Mouse (Mus musculus): ENCODE results near the gene Col27a1. TPM values are rescaled to one million over a fixed set of nuclear protein-coding genes. Genes with fewer than 3 reads are reported as not detected.

Col27a1 gene
- total RNA-seq, 2 experiments from 2014 or later: 1.9 to 2.6 TPM

- intact Hi-C loops (cut with DNase I; ENCODE audit: low total_unique reads): no loop called here
- peak; percentile 78 for DNase-seq
Measured at GRCm38 (mm10) chr4:63221096-63221958, 7.5 kb downstream of the Col27a1 start.

DNA sequence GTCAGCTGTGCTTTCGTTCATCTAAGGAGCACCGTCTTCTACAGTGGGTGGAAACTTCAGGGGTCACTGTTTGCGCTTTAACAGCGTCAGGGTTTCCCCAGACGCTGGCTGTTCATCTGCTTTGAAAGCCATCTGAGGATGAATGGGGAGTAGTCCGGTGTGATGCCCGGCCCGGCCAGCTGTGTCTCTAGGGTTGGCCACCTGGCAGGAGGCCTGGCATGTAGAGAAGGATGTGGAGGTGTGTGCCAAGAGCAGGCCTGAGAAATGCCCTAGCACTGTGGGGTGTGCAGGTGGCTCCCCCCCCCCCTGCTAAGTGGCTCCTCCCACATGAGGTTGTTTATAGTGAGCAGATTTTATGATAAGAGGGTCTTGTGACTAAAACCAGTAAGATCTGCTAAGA, 8.4 kb downstream of the Col27a1 start:
- DNase-seq: no peak
- intact Hi-C loops (cut with DNase I; ENCODE audit: low total_unique reads): no loop called here

DNA sequence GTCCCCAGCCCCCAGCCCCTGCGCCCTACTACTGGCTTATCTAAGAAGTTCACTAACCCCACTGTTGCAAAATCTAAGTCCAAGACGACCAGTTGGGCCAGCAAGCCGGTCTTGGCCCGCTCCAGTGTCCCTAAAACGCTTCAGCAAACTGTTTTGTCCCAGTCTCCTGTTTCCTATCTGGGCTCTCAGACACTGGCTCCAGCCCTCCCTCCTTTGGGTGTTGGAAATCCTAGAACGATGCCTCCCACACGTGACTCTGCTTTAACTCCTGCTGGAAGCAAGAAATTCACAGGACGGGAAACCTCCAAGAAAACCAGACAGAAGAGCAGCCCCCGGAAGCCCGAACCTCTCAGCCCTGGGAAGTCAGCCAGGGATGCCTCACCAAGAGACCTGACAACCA, 11.6 kb downstream of the Col27a1 start:
- intact Hi-C loops (cut with DNase I; ENCODE audit: low total_unique reads): no loop called here
- DNase-seq: no peak

DNA sequence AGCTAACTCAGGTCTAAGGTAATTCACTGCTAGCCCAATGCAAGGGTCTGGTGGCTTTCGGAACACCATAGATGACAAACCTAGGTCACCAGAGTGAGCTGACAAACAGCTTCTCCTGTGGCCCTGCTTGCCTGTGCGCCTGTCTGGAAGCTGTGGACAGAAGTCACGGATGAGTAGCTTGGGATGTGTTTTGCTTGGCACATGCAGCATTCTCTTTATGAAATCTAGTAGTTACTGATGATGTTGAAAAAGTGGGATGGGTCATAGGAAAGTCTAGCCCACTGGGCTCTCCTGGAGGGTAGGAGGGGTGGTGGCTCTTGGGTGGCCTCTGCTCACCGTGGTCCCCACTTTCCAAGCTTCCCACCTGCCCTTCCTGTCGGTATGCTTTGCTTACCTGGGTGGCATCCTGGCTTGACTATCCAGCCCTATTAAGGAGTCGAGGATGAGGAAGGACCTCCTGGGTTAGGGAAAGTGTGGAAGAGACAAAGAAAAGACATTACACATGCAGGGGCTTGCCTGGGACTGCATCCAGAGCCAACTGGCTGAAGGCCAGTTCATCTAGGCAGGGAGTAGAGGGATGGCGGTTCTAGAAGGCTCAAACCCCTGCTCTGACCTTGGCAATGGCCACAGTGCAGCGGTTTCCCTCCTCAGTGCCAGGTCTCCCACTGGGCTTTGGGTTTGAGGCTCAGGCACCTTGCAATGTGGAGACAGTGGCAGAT, 12.5 kb downstream of the Col27a1 start:
- no peak for DNase-seq
- intact Hi-C loops (cut with DNase I; ENCODE audit: low total_unique reads): no loop called here

GRCm38 (mm10) chr4:63226883-63227235, 13.1 kb downstream of the Col27a1 start:
- intact Hi-C loops (cut with DNase I; ENCODE audit: low total_unique reads): no loop called here
- no peak for DNase-seq

DNA sequence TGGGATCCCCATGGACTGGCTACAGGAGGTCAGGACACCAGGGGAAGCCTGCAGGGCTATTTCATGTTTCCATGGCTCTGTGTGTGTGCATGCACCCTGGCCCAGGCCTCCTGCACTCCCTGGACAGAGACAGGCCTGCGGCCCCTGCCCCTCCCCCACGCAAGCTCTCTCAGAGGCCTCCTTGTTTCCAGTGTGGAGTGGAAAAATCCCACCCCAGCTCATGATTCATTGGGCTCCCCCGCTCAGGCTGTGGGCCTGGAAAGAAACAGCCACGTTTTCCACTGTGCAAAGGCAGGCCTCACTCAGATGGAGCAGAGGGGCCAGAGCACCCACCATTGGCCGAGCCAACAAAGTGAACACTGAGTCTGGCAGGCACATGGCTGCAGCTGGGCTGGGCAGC, 15.1 kb downstream of the Col27a1 start:
- DNase-seq: no peak
- intact Hi-C loops (cut with DNase I; ENCODE audit: low total_unique reads): no loop called here

GRCm38 (mm10) chr4:63229991-63230581, 16.3 kb downstream of the Col27a1 start:
- intact Hi-C loops (cut with DNase I; ENCODE audit: low total_unique reads): no loop called here
- DNase-seq: no peak

- intact Hi-C loops (cut with DNase I; ENCODE audit: low total_unique reads): no loop called here
- DNase-seq: no peak
Measured at GRCm38 (mm10) chr4:63231121-63231520, 17.3 kb downstream of the Col27a1 start.

- intact Hi-C loops (cut with DNase I; ENCODE audit: low total_unique reads): no loop called here
- no peak for DNase-seq
Measured at GRCm38 (mm10) chr4:63232542-63233020, 18.8 kb downstream of the Col27a1 start.

GRCm38 (mm10) chr4:63233557-63234452, 20.0 kb downstream of the Col27a1 start:
- intact Hi-C loops (cut with DNase I; ENCODE audit: low total_unique reads): no loop called here
- peak; percentile 59 for DNase-seq

DNA sequence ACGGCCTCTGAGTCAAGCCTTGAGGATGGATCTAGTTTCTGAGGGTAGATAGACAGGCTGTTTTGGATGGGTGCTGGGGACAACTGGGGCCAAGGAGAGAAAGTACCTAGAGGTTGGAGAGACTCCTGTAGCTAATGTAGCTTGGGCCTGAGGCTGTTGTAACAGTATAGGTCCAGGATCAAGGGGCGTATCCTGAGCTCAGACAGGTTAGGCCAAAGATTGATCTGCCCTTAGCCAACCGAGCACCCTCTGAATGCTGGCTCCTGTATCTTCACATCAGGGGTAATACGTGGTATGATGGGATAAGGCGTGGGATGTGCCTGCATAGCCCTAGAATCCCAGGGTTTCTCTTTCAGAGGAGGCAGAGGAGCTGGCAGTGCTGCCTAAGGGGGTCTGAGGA, 21.0 kb downstream of the Col27a1 start:
- intact Hi-C loops (cut with DNase I; ENCODE audit: low total_unique reads): no loop called here
- DNase-seq: no peak

- intact Hi-C loops (cut with DNase I; ENCODE audit: low total_unique reads): no loop called here
- no peak for DNase-seq
Measured at GRCm38 (mm10) chr4:63236235-63236634, 22.4 kb downstream of the Col27a1 start.

GRCm38 (mm10) chr4:63237225-63237624, 23.4 kb downstream of the Col27a1 start:
- intact Hi-C loops (cut with DNase I; ENCODE audit: low total_unique reads): no loop called here
- DNase-seq: no peak

- no peak for DNase-seq
- intact Hi-C loops (cut with DNase I; ENCODE audit: low total_unique reads): no loop called here
Measured at GRCm38 (mm10) chr4:63238141-63238540, 24.3 kb downstream of the Col27a1 start.

- DNase-seq: no peak
- intact Hi-C loops (cut with DNase I; ENCODE audit: low total_unique reads): no loop called here
Measured at GRCm38 (mm10) chr4:63238722-63239121, 24.9 kb downstream of the Col27a1 start.

- intact Hi-C loops (cut with DNase I; ENCODE audit: low total_unique reads): no loop called here
- no peak for DNase-seq
Measured at GRCm38 (mm10) chr4:63241031-63241430, 27.2 kb downstream of the Col27a1 start.

GRCm38 (mm10) chr4:63247991-63248390, 34.2 kb downstream of the Col27a1 start:
- intact Hi-C loops (cut with DNase I; ENCODE audit: low total_unique reads): no loop called here
- DNase-seq: no peak

DNA sequence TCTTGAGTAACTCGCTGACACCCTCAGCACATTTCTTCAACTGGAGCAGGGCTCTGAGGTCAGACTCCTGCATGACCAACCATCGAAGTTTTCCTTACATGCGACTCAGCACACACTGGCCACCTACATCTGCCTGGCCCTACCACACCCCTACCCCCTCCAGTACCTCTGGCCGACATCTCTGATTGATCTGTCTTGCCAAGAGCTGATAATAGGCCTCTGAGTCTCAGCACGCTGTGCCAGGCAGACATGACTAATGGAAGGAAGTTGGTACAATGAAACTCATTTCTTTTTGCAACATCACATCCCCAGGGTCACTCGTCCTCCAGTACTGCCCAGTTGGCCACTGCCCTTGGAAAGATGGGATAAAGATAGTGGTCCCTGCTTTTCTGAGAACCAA, 35.1 kb downstream of the Col27a1 start:
- DNase-seq: no peak

DNA sequence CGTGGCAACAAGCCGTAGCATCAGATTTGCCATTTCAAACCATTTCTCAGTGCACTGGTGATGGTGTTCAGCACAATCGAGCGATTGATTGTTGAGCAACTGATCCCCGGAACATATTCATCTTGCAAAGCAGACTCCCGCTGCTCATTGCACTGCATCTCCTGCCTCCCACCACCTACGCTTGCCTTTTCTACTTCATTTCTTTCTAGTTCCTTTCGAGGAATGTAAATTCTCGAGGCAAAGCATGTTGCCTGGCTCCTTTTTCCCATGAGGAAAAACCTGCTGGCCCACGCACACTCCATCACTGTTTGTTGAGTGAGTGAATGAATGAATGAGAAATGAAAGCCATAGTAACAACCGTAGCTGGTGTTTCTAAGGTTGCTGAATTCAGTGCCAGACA, 38.0 kb downstream of the Col27a1 start:
- intact Hi-C loops (cut with DNase I; ENCODE audit: low total_unique reads): no loop called here
- DNase-seq: no peak

More for the DNA sequence above, 35.1 kb downstream of the Col27a1 start:
- intact Hi-C loops (cut with DNase I; ENCODE audit: low total_unique reads): no loop called here
